Mouse (Mus musculus) layer of hippocampus, postnatal 36 days (tissue): ENCODE data around the gene Rab6a. TPM values are rescaled to one million over a fixed set of nuclear protein-coding genes. Genes with fewer than 3 reads are reported as not detected.
"Not testable (repeated sequence)": the region's sequence is repeated elsewhere in the genome, so short reads cannot be mapped to it uniquely, and the experiment has no call there.

Experiments
- DNase-seq, 2 experiments: peaks; one replicate each; pipeline ENCODE4 v3.0.0; 2022
- total RNA-seq, 2 experiments: library from RNA; stranded (reverse); gene quantifications; 2 replicates each; pipeline ENCODE4 v1.2.3; 2021

The Rab6a gene
- 100 to 1,000 TPM; 359 to 385 TPM for total RNA-seq

GRCm38 (mm10) chr7:100607214-100608129 is at the start of gene Rab6a:
TSS of gene Rab6a (plus strand) at chr7:100607410.
- DNase-seq: peak; percentile 96 to 98

- no peak for DNase-seq
Observed at GRCm38 (mm10) chr7:100559331-100559730, 47.9 kb upstream of the Rab6a start.

- no peak for DNase-seq
Observed at GRCm38 (mm10) chr7:100561861-100562587, 45.2 kb upstream of the Rab6a start.

GRCm38 (mm10) chr7:100567238-100567637 is 40.0 kb upstream of the Rab6a start:
- DNase-seq: not testable (repeated sequence)

GRCm38 (mm10) chr7:100569907-100570306 is 37.3 kb upstream of the Rab6a start:
- no peak for DNase-seq

GRCm38 (mm10) chr7:100570930-100571715 is 36.1 kb upstream of the Rab6a start:
- DNase-seq: no peak

GRCm38 (mm10) chr7:100572061-100572460 is 35.1 kb upstream of the Rab6a start:
- no peak for DNase-seq

GRCm38 (mm10) chr7:100572704-100573103 is 34.5 kb upstream of the Rab6a start:
- DNase-seq: no peak

GRCm38 (mm10) chr7:100578794-100579193 is 28.4 kb upstream of the Rab6a start:
- DNase-seq: peak in 1 of 2 experiments; percentile 10

- no peak for DNase-seq
Observed at GRCm38 (mm10) chr7:100582235-100582634, 25.0 kb upstream of the Rab6a start.

GRCm38 (mm10) chr7:100582727-100583236 is 24.4 kb upstream of the Rab6a start:
- DNase-seq: peak; percentile 87 to 89

GRCm38 (mm10) chr7:100589816-100590215 is 17.4 kb upstream of the Rab6a start:
- no peak for DNase-seq

- DNase-seq: no peak
Observed at GRCm38 (mm10) chr7:100590504-100590844, 16.7 kb upstream of the Rab6a start.

GRCm38 (mm10) chr7:100590845-100591521 is 16.2 kb upstream of the Rab6a start:
- DNase-seq: peak; percentile 78 to 79

GRCm38 (mm10) chr7:100591522-100591852 is 15.7 kb upstream of the Rab6a start:
- DNase-seq: no peak

GRCm38 (mm10) chr7:100593349-100593748 is 13.9 kb upstream of the Rab6a start:
- no peak for DNase-seq

- no peak for DNase-seq
Observed at GRCm38 (mm10) chr7:100600211-100600610, 7.0 kb upstream of the Rab6a start.

- peak; percentile 65 to 70 for DNase-seq
Observed at GRCm38 (mm10) chr7:100608130-100608741, 1.0 kb downstream of the Rab6a start, which contains the start of gene Mrpl48. TSS of gene Mrpl48 (minus strand) at chr7:100608301.

- no peak for DNase-seq
Observed at GRCm38 (mm10) chr7:100608910-100609309, 1.7 kb downstream of the Rab6a start.

- no peak for DNase-seq
Observed at GRCm38 (mm10) chr7:100616121-100616857, 9.1 kb downstream of the Rab6a start.

- no peak for DNase-seq
Observed at GRCm38 (mm10) chr7:100622277-100622676, 15.1 kb downstream of the Rab6a start.
